In genomic region chr5:140513921-140514320, GRCm38 (mm10) we compare ENCODE assay signal across 16 mouse cellular contexts. TPM values are rescaled to one million over a fixed set of nuclear protein-coding genes. Genes with fewer than 3 reads are reported as not detected.
DNase-seq lines count a peak whose midpoint lies in the region; ATAC-seq and TF ChIP-seq lines count a peak whose summit lies in the region.
"Had no signal": no experiment of that assay in that cellular context is flagged by ENCODE, and none has a peak within 500 bp of the region (broad histone marks: within the 10 kb centered on the region; RNA-seq: fewer than 3 reads in every experiment).

No protein-coding gene starts in this region.

- no peaks in the 10 kb centered on the region for H3K9me3 ChIP-seq in forebrain, embryonic 10.5 days
- no peaks in the 10 kb centered on the region for H3K9me3 ChIP-seq in forebrain, embryonic 14.5 days (replicated peaks; ENCODE audit: control insufficient read depth, low read length)
- H3K9me3 ChIP-seq in limb, embryonic 14.5 days (ENCODE audit: control insufficient read depth, low read length) = no peaks in the 10 kb centered on the region
- H3K9me3 ChIP-seq in limb, embryonic 10.5 days (replicated peaks) = no peaks in the 10 kb centered on the region
- no peaks in the 10 kb centered on the region for H3K9me3 ChIP-seq in liver, postnatal 0 days (ENCODE audit: low read length)

- peak overlapping the region; percentile 35; the same call in 1 of the 2 replicates for H3K27ac ChIP-seq in forebrain, embryonic 10.5 days
- H3K27ac ChIP-seq in forebrain, embryonic 14.5 days (ENCODE audit: low read depth, low read length) = no peak overlapping the region
- 0 out of 2 replicates have a peak overlapping the region, but pooled peaks have one; percentile 3 for H3K27ac ChIP-seq in limb, embryonic 14.5 days (replicated peaks; ENCODE audit: low read depth, low read length)
- no peak overlapping the region for H3K27ac ChIP-seq in limb, embryonic 10.5 days
- peak overlapping the region; percentile 16; the same call in 1 of the 2 replicates for H3K27ac ChIP-seq in liver, postnatal 0 days (ENCODE audit: low read depth)

- no peak for TF ChIP-seq POLR2A in limb, embryonic 14.5 days (IDR thresholded peaks at IDR 0.05; ENCODE audit: borderline replicate concordance, extremely low read depth, insufficient read depth, insufficient read length)

- no peak for TF ChIP-seq CTCF in liver, postnatal 0 days (IDR thresholded peaks at IDR 0.05; ENCODE audit: low read depth)

- peaks cover 61% of the 10 kb centered on the region for H3K4me1 ChIP-seq in forebrain, embryonic 10.5 days
- peaks cover 11% of the 10 kb centered on the region for H3K4me1 ChIP-seq in forebrain, embryonic 14.5 days (ENCODE audit: control insufficient read depth, insufficient read depth, low read length)
- H3K4me1 ChIP-seq in limb, embryonic 14.5 days (ENCODE audit: control insufficient read depth, insufficient read depth, low read length) = peaks cover 7% of the 10 kb centered on the region; the same call in 1 of the 2 replicates
- H3K4me1 ChIP-seq in limb, embryonic 10.5 days = peaks cover 64% of the 10 kb centered on the region
- H3K4me1 ChIP-seq in liver, postnatal 0 days (ENCODE audit: insufficient read depth) = peaks cover 9% of the 10 kb centered on the region

- H3K4me2 ChIP-seq in forebrain, embryonic 14.5 days (ENCODE audit: low read length) = no peak overlapping the region
- no peak overlapping the region for H3K4me2 ChIP-seq in limb, embryonic 14.5 days (replicated peaks; ENCODE audit: low read depth, low read length, severe bottlenecking)
- no peak overlapping the region for H3K4me2 ChIP-seq in liver, postnatal 0 days (ENCODE audit: low read depth, low read length)

- H3K27me3 ChIP-seq in forebrain, embryonic 10.5 days (ENCODE audit: poor library complexity, severe bottlenecking) = no peaks in the 10 kb centered on the region
- H3K27me3 ChIP-seq in forebrain, embryonic 14.5 days (replicated peaks; ENCODE audit: control insufficient read depth, insufficient read depth, low read length) = no peaks in the 10 kb centered on the region
- H3K27me3 ChIP-seq in limb, embryonic 14.5 days (ENCODE audit: control insufficient read depth, insufficient read depth, low read length) = no peaks in the 10 kb centered on the region
- no peaks in the 10 kb centered on the region for H3K27me3 ChIP-seq in limb, embryonic 10.5 days (ENCODE audit: low read depth, poor library complexity, severe bottlenecking)
- no peaks in the 10 kb centered on the region for H3K27me3 ChIP-seq in liver, postnatal 0 days (ENCODE audit: insufficient read depth, low read length)

- 82% methylated on average over 8 of the region's 8 CpGs for WGBS in forebrain, embryonic 10.5 days
- WGBS in forebrain, embryonic 14.5 days = 81% methylated on average over 8 of the region's 8 CpGs
- WGBS in limb, embryonic 14.5 days = 85% methylated on average over 8 of the region's 8 CpGs
- WGBS in limb, embryonic 10.5 days = 85% methylated on average over 8 of the region's 8 CpGs
- 64% methylated on average over 8 of the region's 8 CpGs for WGBS in liver, postnatal 0 days (ENCODE audit: insufficient replicate concordance)

- no peak for TF ChIP-seq EP300 in liver, postnatal 0 days (IDR thresholded peaks at IDR 0.05; ENCODE audit: low read depth)

- no peak overlapping the region for H3K9ac ChIP-seq in forebrain, embryonic 14.5 days (ENCODE audit: low read length)
- H3K9ac ChIP-seq in limb, embryonic 14.5 days (ENCODE audit: low read depth, low read length, severe bottlenecking) = no peak overlapping the region
- no peak overlapping the region for H3K9ac ChIP-seq in liver, postnatal 0 days (replicated peaks)

- peaks cover 6% of the 10 kb centered on the region; the same call in 1 of the 2 replicates for H3K36me3 ChIP-seq in forebrain, embryonic 10.5 days (replicated peaks)
- no peaks in the 10 kb centered on the region for H3K36me3 ChIP-seq in forebrain, embryonic 14.5 days (ENCODE audit: control insufficient read depth, insufficient read depth, low read length)
- no peaks in the 10 kb centered on the region for H3K36me3 ChIP-seq in limb, embryonic 14.5 days (ENCODE audit: control insufficient read depth, insufficient read depth, low read length)
- peaks cover 25% of the 10 kb centered on the region for H3K36me3 ChIP-seq in limb, embryonic 10.5 days
- H3K36me3 ChIP-seq in liver, postnatal 0 days (replicated peaks; ENCODE audit: insufficient read depth, low read length) = no peaks in the 10 kb centered on the region; the same call in 1 of the 2 replicates

- no peak overlapping the region for H3K4me3 ChIP-seq in forebrain, embryonic 10.5 days
- no peak overlapping the region for H3K4me3 ChIP-seq in forebrain, embryonic 14.5 days (ENCODE audit: low read depth, low read length)
- H3K4me3 ChIP-seq in limb, embryonic 14.5 days (replicated peaks; ENCODE audit: low read length) = no peak overlapping the region
- H3K4me3 ChIP-seq in limb, embryonic 10.5 days = no peak overlapping the region
- no peak overlapping the region for H3K4me3 ChIP-seq in liver, postnatal 0 days (ENCODE audit: low read depth, low read length)

- no peak for DNase-seq in forebrain, embryonic 10.5 days (ENCODE audit: extremely low spot score, low spot score)
- no peak for DNase-seq in forebrain, embryonic 14.5 days (ENCODE audit: low spot score)
- no peak for DNase-seq in limb, embryonic 14.5 days (ENCODE audit: low spot score)
- no peak for DNase-seq in limb, embryonic 10.5 days (ENCODE audit: low spot score)
- DNase-seq in B cell, adult 2 months = peak; percentile 63 to 68
- DNase-seq in liver, postnatal 0 days = no peak
- DNase-seq in adrenal gland, postnatal 36 days = no peak
- DNase-seq in cerebellum, adult 8-10 months = no peak
- DNase-seq: adrenal gland, adult 8-10 months; kidney, adult 11 months; left cerebral cortex, postnatal 4 days; thymus, postnatal 14 days had no signal

- no peak for ATAC-seq in forebrain, embryonic 14.5 days
- ATAC-seq in limb, embryonic 14.5 days (ENCODE audit: low FRiP score, low read depth) = no peak
- ATAC-seq in liver, postnatal 0 days = no peak

RNA-seq across cellular contexts. Expression of gene Chst12, which starts 8.6 kb away (rescaled TPM):
- polyA plus RNA-seq in forebrain, embryonic 10.5 days (2016; fragmentation: Nextera tagmentation; extraction: Ambion mirVana) = 14.0 and 15.1 TPM in 2 replicates
- polyA plus RNA-seq in forebrain, embryonic 14.5 days (2014; fragmentation: Nextera tagmentation; extraction: Ambion mirVana) = 11.6 and 15.3 TPM in 2 replicates
- polyA plus RNA-seq in limb, embryonic 14.5 days (2012; rRNA removed) = 22.9 and 28.4 TPM in 2 replicates
- polyA plus RNA-seq in limb, embryonic 14.5 days (2014; fragmentation: Nextera tagmentation; extraction: Ambion mirVana) = 22.4 and 22.6 TPM in 2 replicates
- 20.7 and 20.9 TPM in 2 replicates for polyA plus RNA-seq in limb, embryonic 10.5 days (2016; fragmentation: Nextera tagmentation; extraction: Ambion mirVana)
- 8.6 and 9.1 TPM in 2 replicates for polyA plus RNA-seq in liver, postnatal 0 days (2015; fragmentation: Nextera tagmentation; extraction: Ambion mirVana)
- total RNA-seq in adrenal gland, postnatal 36 days (2021) = 10 to 100 TPM in 1 of 2 experiments, 1 to 10 TPM in 1; 6.9 to 10.1 TPM

RNA-seq across cellular contexts. Expression of gene Grifin, which starts 51.0 kb away (rescaled TPM):
- polyA plus RNA-seq in forebrain, embryonic 10.5 days (2016; fragmentation: Nextera tagmentation; extraction: Ambion mirVana) = not detected in 2 replicates
- 0.38 TPM in 1 of 2 replicates, not detected in the other for polyA plus RNA-seq in forebrain, embryonic 14.5 days (2014; fragmentation: Nextera tagmentation; extraction: Ambion mirVana)
- 0.18 and 0.19 TPM in 2 replicates for polyA plus RNA-seq in limb, embryonic 14.5 days (2012; rRNA removed)
- polyA plus RNA-seq in limb, embryonic 14.5 days (2014; fragmentation: Nextera tagmentation; extraction: Ambion mirVana) = not detected in 2 replicates
- not detected in 2 replicates for polyA plus RNA-seq in limb, embryonic 10.5 days (2016; fragmentation: Nextera tagmentation; extraction: Ambion mirVana)
- not detected in 2 replicates for polyA plus RNA-seq in liver, postnatal 0 days (2015; fragmentation: Nextera tagmentation; extraction: Ambion mirVana)
- total RNA-seq in adrenal gland, postnatal 36 days (2021) = not detected
- total RNA-seq: adrenal gland, adult 8-10 months; gastrocnemius, adult 8-10 months; left cerebral cortex, postnatal 4 days had no signal
- polyA plus RNA-seq: C2C12; heart, postnatal 0 days; small intestine, adult 2 months had no signal

Comparison
In these comparisons a context has a peak if more than half of its experiments do, and no peak if none do; other contexts are left out.
1. H3K27ac ChIP-seq: peak in forebrain, embryonic 10.5 days (single experiment), limb, embryonic 14.5 days (single experiment) and liver, postnatal 0 days (single experiment); none in forebrain, embryonic 14.5 days (single experiment) and limb, embryonic 10.5 days (single experiment).
2. DNase-seq: peak in B cell, adult 2 months (2 of 2); none in forebrain, embryonic 10.5 days (single experiment), forebrain, embryonic 14.5 days (single experiment), limb, embryonic 14.5 days (single experiment), limb, embryonic 10.5 days (single experiment), liver, postnatal 0 days (single experiment), adrenal gland, postnatal 36 days (0 of 2) and cerebellum, adult 8-10 months (single experiment).